Comparison of ENCODE assay signal across 11 mouse cellular contexts in the genomic region with DNA sequence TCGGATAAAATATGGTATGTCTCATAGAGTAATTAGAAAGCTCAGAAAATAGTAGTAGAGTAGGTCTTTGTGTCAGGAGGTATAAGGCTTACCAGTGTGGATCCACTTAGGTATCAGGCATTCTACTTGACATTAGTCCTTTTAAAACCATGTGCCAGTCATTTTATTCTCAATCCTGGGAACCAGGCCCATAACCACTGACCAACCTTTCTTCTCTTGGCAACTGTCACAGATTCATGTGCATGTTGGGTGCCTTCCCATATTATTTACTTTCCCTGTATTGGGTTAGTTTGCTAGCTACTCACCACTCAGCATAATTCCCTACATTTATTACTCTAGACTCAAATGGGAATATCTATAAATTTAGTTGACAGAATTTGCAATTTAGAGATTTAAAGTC.
"Had no signal": no experiment of that assay in that cellular context is flagged by ENCODE, and none has a peak within 500 bp of the region (broad histone marks: within the 10 kb centered on the region; RNA-seq: fewer than 3 reads in every experiment).

No protein-coding gene starts in this region.

- H3K27ac ChIP-seq: layer of hippocampus, adult 2 months; left cerebral cortex, adult 2 months; limb, embryonic 15.5 days; liver, embryonic 14.5 days; midbrain, embryonic 12.5 days had no signal

- DNase-seq: kidney, postnatal 10 days; kidney, postnatal 4 days; lung, adult 18-20 months; right cerebral cortex, adult 18-20 months; right cerebral cortex, postnatal 25 days; thymus, postnatal 4 days had no signal

- H3K9ac ChIP-seq: limb, embryonic 15.5 days; liver, embryonic 14.5 days; midbrain, embryonic 12.5 days had no signal

- H3K27me3 ChIP-seq: limb, embryonic 15.5 days; midbrain, embryonic 12.5 days had no signal

- H3K36me3 ChIP-seq: limb, embryonic 15.5 days; midbrain, embryonic 12.5 days had no signal

- H3K4me1 ChIP-seq: limb, embryonic 15.5 days; midbrain, embryonic 12.5 days had no signal

- H3K4me3 ChIP-seq: layer of hippocampus, adult 2 months; left cerebral cortex, adult 2 months; limb, embryonic 15.5 days; midbrain, embryonic 12.5 days had no signal
